Mouse (Mus musculus): ENCODE results near the gene Zfp334. TPM values are rescaled to one million over a fixed set of nuclear protein-coding genes. Genes with fewer than 3 reads are reported as not detected.
A peak's percentile ranks its signal among the peaks of the same experiment; 100 is the strongest.

The Zfp334 gene
- total RNA-seq, 2 experiments from 2014 or later, result 5.1 to 6.0 TPM

DNA sequence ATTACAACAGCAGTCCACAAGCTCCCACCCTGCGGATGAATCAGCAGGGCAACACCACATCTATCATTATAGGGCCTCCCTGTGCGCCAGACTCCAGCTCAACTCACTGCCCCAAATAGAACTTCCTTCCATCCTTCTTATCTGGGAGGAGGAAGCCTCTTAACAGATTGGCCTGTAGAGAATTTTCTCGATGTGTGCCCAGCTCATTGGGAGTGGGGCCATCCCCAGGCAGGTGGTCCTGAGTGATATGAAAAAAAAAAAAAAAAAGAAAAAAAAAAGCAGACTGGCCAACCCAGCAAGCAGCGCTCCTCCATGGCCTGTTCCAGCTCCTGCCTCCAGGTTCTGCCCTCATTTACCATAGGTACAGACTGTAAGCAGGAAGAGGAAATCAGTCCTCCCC, 12.1 kb downstream of the Zfp334 start:
- DNase-seq, result no peak

DNA sequence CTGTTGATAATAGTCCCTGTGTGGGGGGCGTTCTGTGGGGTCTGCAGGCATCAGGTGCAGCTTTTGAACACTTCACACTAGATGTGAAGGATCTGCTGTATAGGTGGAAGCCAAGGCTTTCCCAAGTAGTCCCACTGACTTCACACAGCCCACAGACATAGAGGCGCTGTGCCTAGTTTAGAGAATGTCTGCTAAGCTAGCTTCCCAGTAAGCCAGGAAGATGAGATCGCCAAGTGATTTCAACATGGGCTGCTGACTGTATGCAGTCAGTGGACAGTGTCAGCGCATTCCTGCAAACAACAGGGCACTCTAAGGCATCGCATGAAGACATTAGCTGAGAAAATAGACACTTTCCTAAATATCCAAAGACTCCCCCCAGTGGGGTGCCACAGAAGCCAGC, 12.6 kb downstream of the Zfp334 start:
- no peak for DNase-seq

DNA sequence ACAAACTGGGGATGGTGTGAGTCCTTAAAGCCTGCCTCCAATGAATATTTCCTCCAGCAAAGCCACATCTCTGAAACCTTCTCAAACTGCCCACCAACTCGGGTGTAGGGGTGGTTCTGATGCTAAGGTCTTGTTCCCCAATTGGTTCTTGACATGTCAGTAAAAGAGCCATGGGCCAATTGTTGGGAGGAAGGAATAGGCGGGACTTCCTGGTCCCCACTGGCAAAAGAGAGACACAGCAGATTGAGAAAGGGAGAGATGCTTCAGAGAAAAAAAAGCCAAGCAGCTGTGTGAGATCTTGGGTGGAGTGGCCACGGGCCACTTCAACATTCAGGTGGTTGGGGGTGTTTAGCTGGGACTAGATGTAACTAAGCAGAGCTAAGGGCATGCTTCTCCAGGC, 17.0 kb downstream of the Zfp334 start:
- DNase-seq, result no peak

DNA sequence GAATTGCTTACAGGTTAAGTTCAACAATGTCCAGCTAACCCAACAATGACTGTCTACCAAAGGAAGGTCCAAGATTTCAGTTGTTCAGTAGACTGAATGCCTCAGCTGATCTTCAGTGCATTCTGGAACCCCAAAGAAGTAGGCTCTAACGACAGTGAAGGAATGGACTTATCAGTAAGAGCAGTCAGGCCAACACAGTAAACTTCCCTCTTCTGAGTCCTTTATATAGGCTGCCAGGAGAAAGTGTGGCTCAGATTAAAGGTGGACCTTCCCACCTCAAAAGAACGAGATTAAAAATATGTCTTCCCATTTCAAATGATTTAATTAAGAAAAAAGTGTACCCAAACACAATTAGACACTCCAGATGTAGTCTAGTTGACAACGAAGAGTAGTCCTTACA, 17.7 kb downstream of the Zfp334 start:
- DNase-seq, result no peak

DNA sequence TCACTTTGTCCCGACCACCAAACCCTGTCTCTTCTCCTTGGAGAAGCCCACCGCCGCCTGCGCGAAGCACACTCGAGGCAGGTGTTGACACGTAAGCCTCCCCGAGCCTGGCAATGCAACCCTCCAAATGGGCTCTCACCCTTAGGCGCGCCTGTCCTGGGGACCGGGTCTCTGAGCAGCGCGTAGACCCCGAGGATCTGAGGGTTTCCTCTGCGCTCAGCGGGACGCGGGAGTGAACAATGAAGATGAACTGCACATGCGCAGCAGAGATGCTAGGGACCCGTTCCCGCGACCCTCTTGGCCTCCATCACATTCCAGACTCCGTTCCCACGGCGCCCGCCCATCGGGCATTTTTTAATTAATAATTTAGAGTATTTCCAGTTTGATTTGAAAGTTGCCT, 19.6 kb downstream of the Zfp334 start, which contains the start of gene Zfp663:
Gene Zfp663 (minus strand): TSS at position 234 of the 400 bp plus-strand sequence.
- no peak for DNase-seq

DNA sequence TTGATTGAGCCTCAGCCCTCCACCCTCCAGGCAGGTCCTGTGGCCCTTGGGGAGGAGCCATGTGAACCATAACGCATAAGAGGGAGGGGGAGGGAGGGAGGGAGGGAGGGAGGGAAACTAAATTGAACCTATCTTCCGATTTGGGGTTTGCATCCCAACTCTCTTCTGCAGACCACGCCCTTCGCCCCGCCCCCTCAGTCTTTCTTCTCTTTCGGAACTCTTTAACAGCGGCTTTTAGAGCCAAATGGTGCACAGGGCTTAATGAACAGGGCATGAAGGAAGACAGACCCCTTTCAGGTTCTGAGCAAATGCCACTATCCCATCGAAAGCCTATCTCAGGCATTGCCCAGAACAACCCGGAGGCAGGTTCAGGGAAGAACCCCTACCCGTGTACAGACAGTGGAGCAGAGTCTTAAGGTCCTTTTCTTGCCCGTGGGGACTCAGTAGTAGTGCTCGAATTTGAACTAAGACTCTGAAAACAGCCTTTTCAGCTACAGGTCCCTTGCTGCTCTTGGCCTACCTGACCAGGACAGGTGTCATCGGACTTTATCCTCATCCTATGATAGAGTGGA, 20.1 kb downstream of the Zfp334 start:
- peak; percentile 34 for DNase-seq

DNA sequence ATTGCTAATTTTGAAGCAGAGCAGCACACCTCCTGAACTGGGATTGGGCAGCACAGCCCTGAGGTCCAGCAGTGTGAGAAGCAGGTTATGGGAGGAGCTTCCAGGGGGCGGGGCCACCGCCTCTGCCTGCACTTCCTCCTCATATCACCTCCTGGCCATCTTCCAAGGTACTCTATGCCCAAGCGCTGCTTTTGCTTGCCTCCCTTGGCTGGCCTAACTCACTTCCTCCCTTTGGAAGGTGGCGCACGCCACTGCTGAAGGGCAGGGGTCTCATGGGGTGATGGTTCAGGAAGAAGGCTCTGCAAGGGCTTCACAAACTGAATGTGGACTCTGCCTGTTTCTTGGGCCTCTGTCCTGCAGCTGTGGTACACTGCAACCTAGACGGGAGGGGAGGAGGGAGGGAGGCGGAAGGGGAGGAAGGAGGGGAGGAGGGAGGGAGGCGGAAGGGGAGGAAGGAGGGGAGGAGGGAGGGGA, 21.0 kb downstream of the Zfp334 start:
- DNase-seq, result peak; percentile 45

DNA sequence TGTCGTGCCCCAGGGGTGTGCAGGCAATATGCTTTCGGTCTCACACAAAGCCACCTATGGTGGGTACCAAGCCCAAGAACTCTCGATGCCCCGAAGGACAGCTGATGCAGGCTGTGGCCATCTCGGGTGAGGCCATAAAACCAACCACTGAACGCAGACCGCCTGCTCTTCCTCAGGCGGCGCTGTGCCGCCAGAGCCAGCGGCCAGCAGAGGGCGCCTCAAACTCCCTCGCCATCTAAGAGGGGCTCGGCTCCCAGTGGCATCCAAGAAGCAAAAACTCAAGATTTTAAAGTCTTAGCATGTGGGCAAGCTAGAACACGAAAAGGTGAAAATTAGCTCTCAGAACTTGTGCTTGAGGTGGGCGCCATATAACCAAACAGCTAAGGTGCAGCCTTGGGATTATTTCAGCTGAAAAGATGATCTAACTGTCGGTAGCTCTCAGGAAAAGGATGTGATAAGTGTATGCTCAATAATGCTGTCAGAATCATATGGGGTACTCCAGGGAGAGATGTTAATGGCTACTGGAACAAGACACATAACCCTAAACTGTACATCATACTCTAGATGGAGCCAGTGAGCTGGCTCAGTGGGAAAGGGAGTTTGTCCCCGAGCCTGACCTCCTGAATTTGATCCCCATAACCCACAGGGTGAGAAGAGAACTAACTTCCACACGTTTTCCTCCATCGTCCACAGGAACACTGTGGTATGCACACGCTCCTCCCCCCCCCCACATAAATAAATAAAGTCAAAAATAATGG, 23.5 kb downstream of the Zfp334 start:
- DNase-seq, result peak; percentile 80

DNA sequence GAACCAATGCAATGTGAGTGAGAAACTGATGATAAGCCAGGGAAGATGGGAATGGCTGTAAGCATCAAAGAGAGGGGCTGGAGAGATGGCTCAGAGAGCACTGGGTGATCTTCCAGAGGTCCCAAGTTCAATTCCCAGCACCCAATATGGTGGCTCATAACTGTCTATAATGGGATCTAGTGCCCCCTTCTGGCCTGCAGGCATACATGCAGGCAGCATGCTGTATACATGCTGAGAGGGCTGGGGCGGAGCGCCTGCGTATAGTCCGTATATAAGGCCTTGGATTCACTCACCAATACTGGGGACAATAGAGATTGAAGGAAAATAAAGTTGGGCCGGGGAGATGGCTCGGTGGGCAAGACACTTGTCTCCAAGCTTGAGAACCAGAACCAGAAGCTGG, 24.8 kb downstream of the Zfp334 start:
- no peak for DNase-seq

DNA sequence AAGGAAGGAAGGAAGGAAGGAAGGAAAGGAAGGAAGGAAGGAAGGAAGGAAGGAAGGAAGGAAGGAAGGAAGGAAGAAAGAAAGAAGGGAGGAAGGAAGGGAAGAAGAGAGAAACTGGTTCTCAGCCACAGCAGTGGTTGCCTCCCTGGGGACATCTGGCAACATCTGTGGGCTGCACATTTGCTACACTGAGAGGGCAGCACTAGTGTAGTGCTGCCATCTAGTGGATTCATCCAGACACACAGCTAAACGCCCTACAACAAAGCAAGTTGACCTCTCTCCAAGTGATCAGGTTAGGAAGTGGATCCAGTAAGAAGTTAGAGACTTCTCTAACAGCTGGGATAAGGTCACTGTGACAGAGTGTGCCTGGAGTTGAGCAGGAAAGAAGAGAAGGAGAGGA, 27.2 kb downstream of the Zfp334 start:
- DNase-seq, result peak; percentile 71

DNA sequence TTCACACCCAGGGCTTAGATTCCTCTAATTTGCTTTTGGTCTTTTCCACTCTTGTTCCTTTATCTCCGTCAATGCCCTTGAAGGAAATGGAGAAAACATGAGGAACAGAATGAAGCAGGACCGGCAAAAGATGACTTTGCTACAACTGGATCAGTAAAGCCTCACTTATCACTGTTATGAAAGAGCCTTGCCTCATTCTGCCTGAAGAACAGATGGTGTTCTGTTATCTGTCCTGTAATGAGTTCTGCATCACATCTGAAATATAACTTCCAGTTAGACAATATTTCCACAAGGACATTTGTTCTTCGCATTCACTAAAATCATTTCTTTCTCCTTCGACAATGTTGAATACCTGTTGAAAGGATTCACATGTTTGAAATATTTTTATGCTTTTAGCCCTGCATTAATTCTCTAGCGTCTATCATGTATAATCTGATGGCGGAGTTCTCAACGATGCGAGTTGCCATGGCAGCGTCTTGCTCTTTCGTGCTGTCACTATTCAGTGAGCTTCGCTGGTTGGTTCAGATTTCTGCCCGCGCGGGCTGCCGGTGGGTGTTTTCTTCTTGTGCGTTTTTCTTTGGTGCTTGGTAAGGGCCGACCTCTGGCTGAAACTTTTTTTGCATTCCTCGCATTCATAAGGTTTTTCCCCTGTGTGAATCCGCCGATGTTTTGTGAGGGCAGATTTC, 36.1 kb downstream of the Zfp334 start:
- DNase-seq, result no peak

DNA sequence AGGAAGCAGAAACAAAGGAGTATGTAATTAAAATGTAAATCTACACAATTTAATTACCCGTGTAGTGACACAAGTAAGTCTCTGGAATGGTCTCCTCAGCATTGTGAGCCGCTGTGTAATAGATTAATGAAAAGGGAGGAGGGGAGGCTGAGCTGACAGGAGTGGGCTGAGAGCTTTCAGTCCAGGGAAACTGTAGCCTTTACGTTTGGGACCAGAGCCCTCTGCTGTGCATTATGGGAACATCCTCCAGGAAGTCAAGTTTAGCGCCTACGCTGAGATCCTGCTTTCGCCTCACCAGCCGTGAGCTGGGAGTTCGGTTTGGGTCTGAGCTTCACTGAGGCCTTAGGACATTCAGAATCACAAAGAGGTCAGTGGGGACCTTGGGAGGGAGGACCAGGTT, 38.6 kb downstream of the Zfp334 start:
- DNase-seq, result no peak

DNA sequence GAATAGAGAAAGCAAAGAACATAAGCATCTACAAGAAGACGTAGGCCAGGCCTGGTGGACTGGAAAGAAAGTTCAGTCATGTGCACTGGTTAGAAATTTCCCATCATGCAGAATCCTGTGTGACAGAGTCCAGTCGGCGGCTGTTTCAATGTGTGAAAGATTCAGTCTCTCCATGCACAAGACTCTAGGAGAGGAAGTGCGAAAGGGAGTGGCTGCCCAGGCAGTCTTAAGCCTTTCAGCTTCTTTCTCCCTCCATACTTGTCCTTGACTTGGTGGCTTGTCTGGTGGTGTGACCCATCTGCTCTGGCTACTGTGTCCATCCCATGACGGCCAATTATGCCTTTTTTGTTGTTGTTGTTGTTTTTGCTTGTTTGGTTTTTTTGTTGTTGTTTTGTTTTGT, 41.9 kb downstream of the Zfp334 start:
- DNase-seq, result no peak

DNA sequence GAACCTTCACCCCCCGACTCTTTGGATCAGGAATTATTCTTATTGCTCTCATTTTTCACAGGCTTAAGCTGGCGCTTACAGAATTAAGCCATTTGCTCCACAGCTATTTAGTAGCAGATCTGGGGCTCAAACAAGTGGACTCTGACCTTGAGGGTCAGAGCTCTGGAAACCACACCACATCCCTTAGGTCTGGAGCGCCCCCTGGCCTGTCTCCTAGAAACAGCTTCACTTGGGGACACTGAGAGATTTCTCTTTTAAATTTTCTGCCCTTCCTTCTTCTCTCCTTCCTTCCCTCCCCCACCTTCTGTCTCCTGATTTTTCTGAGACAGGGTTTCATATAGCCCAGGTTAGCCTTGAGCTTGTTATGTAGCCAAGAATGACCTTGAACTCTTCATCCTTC, 50.9 kb downstream of the Zfp334 start:
- peak; percentile 84 for DNase-seq

DNA sequence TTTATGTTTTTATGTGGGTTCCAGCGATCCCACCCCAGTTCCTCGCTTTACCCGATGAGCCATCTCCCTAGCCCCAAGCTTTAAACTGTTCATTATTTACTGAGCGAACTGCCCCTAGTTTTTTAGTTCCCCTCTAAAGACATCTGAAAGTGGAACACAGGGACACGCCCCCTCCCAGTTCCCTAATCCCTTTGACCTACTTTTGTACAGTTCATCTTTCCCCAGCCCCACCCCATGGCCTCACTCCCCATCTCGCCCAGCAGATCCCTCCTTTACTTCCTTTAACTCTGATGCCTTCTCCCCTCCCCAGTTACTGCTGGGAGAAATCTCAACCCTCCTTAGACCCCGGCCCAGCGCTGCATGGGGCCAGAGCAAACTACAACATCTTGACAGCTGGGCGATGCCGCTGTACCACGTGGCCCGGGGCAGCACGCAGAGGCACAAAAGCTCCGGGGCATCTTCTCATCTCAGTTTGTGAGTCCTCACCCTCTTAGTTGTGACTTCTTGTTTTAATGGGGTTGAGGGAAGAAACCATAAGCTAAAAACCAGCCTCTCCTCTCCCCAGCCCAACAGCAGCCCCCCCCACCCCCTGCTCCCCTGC, 55.3 kb downstream of the Zfp334 start:
- DNase-seq, result no peak

DNA sequence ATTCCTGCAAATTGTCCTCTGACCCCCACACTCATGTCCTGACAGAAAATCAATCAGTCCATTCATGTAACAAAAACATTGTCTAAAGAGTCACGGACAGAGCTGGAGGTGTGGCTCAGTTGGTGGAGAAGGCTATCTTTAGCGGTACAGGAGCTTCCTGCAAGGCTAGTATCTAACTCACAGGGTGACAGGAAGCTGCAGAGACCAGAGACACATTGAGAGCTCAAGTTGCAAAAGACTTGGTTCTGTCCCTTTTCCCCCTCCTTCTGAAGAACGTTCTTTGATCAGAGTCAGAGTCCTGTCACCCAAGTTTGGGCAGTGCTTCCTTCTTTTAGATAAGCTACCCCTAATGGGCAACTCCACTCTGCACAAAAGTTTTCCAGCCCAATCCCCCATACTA, 58.4 kb downstream of the Zfp334 start:
- DNase-seq, result no peak

DNA sequence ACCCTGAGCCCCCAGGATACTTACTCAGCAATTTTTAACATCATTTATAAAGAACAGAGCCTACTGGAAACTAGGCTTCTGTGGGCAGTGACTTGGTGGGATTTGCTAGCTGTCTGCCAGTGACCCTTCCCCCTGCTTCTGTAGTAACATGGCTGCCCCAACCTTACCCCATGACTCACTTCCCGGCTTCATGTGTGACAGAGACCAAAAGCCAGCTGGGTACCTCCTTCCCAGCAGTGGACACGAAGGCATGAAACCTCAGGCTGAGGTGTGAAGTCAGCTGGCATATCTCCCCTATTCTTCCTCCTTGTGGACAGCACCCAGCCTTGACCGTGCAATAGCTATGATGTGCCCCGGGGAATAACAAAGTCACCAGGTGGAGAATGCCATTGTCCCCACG, 59.3 kb downstream of the Zfp334 start:
- DNase-seq, result no peak

DNA sequence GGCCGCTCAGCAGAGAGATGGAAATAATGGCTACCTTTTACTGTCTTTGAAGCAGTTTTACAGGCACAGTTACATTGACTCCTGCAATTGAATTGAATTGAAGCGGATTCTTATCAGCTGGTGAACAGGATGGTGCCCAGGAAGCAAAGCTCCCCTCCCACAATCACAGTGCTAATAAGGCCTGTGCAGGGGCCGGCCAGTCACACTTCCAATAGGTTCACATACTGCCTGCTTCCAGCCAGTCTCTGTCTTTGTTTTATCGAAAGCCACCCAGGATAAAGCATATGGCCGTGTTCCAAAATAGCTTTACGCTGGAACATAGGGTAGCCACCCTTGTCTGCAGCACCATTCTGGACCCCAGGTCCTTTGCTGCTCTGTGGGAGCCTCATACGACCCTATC, 60.7 kb downstream of the Zfp334 start:
- DNase-seq, result no peak

DNA sequence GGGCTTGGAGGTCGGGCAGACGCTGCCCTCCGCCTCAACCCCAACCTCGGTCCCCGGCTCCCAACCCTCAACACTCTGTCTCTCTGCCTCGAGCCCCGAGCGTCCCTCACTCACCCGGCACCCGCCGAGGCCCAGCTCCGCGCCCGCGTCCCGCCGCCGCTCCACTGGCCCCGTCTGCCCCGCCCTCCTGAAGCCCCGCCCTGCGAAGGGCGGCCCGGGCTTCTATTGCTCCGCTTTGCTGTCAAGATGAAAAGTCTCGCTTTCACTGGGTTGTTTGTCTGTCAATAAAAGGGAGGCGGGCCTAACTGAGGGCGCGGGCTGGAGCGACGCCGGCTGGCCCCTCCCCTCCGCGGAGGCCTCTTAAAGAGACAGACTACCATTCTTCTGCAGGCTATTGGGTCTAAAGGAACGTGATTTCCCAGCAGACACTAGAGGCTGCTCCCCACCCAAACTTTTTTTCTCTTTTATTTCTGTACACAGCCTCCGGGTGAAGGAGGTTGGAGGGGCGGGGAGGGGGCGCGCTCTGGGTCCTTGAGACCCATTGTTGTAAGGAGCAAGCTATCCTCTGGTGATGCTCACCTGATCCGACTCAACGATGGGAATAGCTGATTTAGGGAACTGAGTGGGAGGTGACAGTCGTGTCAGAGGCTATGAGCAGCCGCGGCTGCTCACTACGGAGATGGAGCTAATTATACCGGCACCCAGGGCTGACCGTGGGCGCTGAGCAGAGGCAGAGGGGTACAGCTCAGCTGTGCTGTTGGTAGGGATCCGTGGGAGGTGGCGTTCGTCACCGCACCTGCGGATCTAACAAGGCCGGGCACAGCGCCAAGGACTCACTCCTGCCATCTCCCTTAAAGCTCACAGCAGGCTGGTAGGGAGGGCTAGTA, 61.5 kb downstream of the Zfp334 start, which contains the start of gene Elmo2:
Gene Elmo2 (minus strand): TSS at position 176 of the 887 bp plus-strand sequence.
- DNase-seq, result peak; percentile 97

DNA sequence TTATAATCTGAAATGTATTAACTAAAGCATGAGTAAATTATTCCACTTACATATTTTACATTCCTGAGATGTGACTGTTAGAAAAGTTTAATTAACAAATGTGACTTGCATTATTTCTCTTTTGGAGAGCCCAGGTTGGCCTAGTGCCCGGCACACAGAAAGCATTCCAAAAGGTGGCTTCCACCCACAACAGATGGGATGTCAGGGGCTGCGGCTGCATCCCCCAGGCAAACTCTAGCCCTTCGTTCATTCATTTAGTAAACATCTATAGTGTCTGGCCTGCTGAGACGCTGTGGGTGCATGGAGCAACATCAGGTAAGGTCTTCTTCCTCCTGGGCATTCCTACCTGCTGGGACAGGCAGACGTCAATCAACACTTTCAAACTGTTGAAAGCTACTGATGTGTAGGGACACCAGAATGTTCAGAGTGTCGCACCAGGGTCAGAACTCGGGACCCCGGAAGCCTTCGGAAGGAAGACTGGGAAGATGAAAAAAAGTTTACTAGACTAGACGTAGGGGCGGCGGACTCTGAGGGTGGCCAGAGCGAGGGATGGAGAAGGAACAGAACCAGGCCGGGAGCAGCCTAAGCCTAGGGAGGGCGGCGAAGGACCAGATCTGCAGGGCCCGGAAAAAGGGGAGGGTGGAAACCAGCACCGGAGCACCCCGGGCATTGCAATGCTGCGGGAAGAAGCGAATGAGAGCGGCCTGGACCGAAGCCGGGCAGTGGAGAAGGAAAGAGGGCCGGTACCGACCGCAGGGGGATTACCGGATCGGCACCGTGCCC, 62.3 kb downstream of the Zfp334 start:
- DNase-seq, result no peak

Measured in adrenal gland, postnatal 10 days (tissue).